Mouse (Mus musculus): ENCODE measurements around the gene Dgat2. TPM values are rescaled to one million over a fixed set of nuclear protein-coding genes. Genes with fewer than 3 reads are reported as not detected.

The Dgat2 gene
- total RNA-seq, 2 experiments from 2014 or later, result 68.3 to 78.0 TPM

DNA sequence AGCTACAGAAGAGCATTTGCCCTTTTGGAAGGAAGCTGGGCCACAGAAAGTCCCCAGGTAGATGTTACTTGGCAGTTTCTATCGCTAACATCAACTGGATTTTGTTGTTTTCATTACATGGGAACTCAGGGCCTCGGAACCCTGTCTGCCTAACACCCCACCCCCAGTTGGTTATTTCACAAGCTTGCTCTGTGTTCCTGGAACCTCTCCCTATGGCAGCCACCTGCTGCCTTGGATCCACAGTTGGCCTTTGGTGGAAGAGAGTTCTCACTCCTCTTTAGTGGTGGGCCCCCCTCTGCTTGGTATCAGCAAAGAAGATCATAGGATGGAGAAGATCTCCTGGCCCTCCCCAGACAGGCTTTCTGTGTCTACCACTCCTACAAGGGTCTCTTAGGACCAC lies 16.3 kb upstream of the Dgat2 start:
- DNase-seq (ENCODE audit: low spot score in 2 of 2), result no peak
- intact Hi-C loops (cut with DNase I), result no loop called here

DNA sequence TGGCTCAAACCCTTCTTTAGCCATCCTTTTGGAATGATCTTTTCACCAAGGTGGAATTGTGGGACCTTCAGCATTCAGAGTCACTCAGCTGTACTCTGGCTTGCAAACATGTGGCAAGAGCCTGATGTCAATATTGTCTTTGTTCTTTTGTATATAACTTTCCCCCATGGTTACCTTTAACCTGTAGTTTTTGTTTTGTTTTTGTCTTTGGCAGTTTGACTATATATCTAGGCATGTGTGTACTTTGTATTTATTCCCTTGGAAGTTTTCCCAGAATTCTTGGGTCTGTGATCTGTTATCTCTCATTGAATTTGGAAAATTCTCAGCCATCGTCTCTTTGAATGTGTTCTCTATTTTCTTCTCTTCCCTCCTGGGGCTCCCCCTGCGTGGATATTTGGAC lies 12.0 kb upstream of the Dgat2 start:
- intact Hi-C loops (cut with DNase I), result no loop called here
- DNase-seq (ENCODE audit: low spot score in 2 of 2), result no peak

DNA sequence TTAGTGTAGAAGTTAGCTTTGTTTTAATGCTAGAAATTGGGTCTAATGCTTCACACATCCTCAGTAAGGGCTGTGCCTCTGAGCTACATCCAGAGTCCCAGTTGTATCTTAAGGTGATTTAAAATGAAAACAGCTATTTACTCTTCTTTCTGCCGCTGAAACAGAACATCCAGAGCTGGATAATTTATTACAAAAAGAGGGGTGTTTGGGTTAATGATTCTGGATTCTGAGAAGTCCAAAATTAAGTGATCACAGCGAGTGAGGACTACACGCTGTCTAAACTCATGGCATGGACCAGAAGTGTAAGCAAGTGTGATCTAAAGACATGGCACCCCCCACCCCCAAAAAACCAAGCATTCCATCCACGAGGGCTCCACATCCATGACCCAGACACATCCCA lies 11.4 kb upstream of the Dgat2 start:
- intact Hi-C loops (cut with DNase I), result no loop called here
- no peak for DNase-seq (ENCODE audit: low spot score in 2 of 2)

DNA sequence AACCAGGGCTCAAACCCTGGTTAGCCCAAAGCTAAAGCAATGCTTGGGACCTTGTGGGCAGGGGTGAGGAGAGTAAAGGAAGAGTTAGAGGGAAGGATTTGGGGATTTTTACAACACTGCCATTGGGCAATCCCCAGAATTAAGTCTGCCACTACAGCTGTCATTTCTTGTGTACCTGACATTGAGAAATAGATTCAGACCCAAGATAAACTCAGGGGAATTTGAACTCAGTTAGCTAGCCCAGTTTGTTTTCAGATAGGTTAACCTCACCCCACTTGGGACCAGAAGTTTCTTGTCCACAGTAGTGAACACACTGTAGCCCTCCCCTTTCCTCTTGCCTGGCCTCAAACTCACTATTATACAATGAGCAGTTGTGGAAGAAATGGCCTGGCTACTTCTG lies 8.9 kb upstream of the Dgat2 start:
- DNase-seq (ENCODE audit: low spot score in 2 of 2), result no peak
- intact Hi-C loops (cut with DNase I), result no loop called here

DNA sequence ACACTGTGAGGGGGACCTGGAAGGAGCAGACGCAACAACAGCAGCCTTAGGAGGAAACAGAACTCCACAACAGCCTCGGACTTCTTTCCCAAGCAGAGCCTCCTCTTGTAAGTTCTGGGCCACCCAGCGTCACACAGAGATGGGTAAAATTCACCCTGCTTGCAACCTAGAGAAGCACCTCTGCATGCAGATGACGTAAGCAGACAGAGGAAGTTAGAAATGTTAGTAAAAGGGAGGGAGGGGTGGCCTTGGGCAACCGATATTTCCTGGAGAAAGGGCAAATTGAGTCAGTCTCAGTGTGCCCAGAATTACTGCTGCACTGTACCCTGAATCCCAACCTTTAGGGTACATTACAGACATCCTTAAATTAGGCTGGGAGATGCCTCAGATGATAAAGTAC lies 7.4 kb upstream of the Dgat2 start:
- DNase-seq (ENCODE audit: low spot score in 2 of 2), result no peak
- intact Hi-C loops (cut with DNase I), result no loop called here

DNA sequence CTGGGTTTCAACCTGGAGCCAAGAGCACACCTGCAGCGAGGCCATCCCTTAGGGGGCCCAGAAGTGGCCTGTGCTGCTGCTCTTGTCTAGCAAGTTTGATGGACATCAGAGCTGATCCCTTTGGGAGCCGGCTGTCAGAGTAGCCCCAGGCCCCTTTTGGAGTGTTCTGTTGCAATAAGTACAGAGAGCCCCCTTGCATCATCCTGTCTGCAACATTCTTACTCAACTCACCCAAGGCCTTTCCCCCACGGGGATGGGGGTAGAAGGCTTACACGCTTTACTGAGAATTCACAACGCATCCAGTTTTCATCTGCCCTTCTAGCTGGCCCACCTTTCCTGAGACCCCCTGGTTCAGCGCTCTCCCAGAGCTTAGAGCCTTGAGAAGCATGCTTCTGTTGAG lies 6.1 kb upstream of the Dgat2 start:
- DNase-seq (ENCODE audit: low spot score in 2 of 2), result no peak
- intact Hi-C loops (cut with DNase I), result no loop called here

DNA sequence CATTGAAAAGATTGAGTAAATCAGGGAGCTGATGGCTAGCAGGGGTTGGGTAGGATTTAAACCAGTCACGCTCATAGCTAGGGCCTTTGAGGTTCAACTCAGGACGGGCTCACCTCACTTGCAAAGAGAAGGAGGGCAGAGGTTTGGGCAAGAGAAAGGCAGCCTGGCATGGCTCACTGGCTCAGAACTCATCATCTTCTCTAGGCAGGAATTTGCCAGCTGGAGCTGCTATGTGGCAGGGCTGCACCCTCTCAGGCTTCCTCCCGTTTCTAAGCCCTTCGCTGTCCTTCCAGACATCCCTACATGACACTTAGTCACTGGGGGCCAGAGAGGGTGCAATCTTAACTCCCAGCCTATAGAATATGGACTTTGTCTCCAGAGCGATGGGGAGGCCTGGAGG lies 4.9 kb upstream of the Dgat2 start:
- DNase-seq (ENCODE audit: low spot score in 2 of 2), result no peak
- intact Hi-C loops (cut with DNase I), result no loop called here

DNA sequence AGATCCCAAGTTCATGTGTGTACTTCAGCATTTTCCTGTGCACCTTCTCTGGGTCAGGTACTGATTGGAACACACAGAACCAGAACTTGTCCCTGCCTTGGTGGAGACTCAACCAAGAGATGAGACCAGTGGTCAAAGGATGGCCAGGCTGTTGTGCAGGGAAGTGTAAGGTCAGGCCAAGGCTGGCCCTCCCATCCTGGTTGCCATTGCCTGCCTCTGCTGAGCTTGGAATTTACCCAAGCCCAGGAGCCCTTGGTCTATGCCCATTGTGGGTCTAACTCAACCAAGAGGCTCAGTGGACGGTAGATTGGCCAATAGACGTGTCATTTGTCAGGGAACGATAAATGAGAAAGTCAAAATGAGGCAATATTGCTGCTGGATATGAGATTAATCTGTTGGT lies 2.9 kb upstream of the Dgat2 start:
- DNase-seq (ENCODE audit: low spot score in 2 of 2), result no peak
- intact Hi-C loops (cut with DNase I), result no loop called here

DNA sequence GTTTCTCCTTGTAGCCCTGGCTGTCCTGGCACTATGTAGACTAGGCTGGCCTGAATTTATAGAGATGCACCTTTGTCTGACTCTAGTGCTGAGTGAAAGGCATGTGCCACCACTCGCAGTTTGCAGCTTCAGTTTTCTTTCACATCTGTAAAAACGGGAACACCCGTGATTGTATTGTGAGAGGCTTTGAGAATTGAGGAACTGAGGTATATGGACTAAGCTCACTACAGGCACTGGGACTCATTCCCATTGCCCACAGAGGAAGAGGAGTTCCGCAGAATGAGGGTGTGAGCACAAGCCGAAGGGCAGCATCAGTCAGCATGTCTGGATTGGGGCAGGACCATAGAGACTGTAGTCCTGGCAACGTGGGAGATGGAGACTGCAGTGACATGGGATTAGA lies 1.2 kb upstream of the Dgat2 start:
- DNase-seq (ENCODE audit: low spot score in 2 of 2), result no peak

DNA sequence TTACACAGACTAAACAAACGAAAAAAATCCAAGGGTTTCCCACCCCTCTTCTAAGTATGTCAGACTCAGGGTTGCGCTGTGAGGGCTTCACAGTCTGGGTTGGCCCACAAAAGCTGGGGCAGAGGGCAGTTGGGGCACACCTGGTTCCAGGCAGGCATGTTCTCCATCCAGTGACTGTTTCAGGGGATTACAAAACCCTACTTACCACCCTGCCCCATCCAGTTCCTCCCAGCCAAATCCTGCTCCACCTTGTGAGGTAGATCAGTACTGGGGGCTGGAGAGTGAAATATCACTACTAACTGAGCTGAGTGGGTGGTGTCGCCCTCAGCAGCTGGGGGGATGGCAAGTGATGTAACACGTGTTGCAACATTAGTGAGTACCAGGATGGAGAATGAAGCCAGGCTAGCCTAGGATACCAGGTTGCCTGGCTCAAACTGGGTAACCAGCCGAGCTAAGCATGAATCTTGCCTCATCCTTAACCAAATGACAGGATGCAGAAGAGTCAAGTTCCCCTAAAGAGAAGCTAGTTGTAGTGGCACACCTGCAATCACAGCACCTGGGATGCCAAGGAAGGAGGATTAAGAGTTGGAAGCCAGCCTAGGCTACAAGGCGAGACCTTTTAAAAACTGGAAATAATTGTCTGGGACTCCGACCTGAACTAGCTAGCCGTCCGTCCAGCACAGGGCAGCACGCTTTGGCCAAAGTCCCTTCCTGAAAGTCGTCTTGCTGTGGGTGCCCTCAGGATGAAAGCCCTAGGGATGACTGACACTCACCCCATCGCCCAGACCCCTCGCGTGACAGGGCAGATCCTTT lies 694 bp downstream of the Dgat2 start:
- intact Hi-C loops (cut with DNase I), result loop anchor here (5.0 kb wide), 1 partner anchor 70 kb away; no protein-coding TSS in a partner anchor
- DNase-seq (ENCODE audit: low spot score in 2 of 2), result peak in 1 of 2 experiments; percentile 50

More for the DNA sequence above, 1.2 kb upstream of the Dgat2 start:
- intact Hi-C loops (cut with DNase I), result loop anchor here (5.0 kb wide), 1 partner anchor 69 kb away; no protein-coding TSS in a partner anchor

DNA sequence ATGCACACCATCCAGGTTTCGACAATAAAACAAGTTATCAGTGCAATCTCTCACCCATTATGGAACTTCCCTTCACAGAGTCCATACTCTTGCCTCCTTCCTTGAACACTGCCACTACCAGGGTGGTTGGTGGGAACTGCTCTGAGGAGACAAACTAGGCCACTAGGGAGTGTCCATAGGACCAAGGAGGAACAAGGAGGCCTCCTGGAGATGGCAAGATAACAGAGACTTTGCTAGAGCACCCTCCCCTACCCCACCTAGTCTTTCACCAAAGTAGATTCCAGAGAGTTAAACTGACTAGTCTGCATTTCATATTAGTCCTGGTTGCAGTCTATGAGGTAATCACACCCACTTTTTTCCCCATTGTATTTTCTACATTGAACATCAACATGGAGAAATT lies 2.4 kb downstream of the Dgat2 start:
- intact Hi-C loops (cut with DNase I), result loop anchor here (5.0 kb wide), 1 partner anchor 72 kb away; no protein-coding TSS in a partner anchor
- DNase-seq (ENCODE audit: low spot score in 2 of 2), result no peak

DNA sequence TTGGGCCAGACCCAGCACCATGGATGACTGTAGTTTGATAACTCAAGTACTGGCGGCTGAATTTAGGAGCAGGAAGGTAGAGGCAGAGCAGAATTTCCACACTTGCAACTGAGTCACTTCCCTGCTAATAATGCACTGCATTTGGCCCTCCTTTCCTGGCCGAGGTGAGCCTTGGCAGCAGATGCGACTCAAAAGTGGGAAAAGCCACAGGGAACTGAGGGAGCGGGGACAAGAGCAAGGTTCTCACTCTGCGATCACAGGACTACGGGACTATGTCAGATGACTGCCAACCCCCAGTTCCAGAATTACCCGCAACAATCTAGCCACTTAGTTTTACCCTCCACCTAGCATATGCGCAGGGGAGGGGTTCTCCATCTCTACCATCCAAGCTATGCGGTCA lies 3.2 kb downstream of the Dgat2 start:
- no peak for DNase-seq (ENCODE audit: low spot score in 2 of 2)
- intact Hi-C loops (cut with DNase I), result no loop called here

DNA sequence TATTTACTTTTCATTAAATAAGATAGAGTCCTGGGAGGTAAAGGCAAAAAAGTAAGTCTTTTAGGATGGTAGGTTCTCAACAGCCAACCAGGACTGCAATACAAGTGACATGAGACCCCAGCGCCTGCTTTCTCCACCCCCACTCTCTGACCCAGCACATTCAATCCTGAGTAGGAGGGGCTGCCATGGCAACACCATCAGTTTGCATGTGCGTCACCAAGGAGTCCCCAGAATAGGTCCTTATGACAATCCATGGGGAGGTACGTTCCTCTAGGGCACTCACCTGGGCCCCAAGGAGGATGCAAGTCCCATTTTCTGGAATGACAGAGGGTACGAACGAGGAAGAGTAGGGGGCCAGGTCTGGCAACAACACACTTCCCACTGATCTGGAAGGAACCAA lies 5.1 kb downstream of the Dgat2 start:
- no peak for DNase-seq (ENCODE audit: low spot score in 2 of 2)
- intact Hi-C loops (cut with DNase I), result no loop called here

DNA sequence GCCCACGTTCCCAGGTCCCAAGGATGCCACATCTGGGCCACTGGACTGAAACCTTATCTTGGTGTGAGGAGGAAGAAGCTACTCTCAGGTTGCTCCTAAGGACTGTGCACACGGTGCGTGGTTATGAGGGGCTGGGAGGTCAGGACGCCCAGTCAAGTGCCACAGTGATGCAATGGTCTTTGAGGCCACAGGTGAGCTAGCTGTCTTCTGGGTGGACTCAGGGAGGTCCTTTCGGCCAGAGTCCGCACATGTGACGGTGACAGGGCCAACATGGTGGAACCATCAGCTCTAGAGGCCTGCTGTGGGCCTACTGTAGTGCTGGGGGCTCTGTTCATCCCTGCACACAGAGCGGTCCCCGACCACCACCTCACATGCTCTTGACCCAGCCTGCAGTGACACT lies 6.9 kb downstream of the Dgat2 start:
- intact Hi-C loops (cut with DNase I), result no loop called here

DNA sequence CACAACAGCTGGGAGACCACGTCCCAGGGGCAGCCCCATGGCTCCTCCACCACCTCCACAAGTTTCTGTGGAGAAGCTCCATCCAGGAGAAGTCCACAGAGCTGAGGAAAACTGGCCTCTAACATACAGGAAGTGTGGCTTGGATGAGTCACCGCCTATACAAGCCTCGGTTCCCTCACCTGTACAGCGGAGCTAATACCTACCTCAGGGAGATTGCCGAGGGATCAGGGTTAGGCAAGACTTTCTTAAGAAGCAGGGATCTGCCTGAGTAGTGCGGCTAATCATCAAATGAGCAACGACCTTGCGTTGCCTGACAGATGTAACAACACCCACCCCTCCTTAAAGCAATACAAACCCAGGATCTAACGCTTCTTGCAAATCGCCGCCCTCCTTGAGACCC lies 7.4 kb downstream of the Dgat2 start:
- DNase-seq (ENCODE audit: low spot score in 2 of 2), result no peak
- intact Hi-C loops (cut with DNase I), result no loop called here

More for the DNA sequence above, 6.9 kb downstream of the Dgat2 start:
- DNase-seq (ENCODE audit: low spot score in 2 of 2), result no peak

DNA sequence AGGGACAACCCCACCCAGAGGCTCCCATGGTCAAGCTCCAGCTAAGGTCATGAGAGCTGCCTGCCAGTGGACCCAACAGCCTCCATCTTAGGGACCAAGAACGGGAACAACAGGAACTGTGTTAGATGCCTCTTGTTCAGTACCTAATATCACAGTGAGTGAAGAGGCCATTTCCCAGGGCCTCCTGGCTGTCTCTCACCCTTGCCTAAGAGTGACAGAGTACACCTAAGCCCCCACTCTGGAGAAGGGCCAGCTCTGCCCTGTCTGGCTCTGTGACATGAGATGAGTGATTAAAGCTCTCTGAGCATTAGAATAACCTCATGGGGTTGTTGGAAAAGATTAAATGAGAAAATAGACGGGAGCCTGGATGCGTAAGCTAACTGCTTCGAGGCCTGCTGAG lies 8.5 kb downstream of the Dgat2 start:
- no peak for DNase-seq (ENCODE audit: low spot score in 2 of 2)
- intact Hi-C loops (cut with DNase I), result no loop called here

DNA sequence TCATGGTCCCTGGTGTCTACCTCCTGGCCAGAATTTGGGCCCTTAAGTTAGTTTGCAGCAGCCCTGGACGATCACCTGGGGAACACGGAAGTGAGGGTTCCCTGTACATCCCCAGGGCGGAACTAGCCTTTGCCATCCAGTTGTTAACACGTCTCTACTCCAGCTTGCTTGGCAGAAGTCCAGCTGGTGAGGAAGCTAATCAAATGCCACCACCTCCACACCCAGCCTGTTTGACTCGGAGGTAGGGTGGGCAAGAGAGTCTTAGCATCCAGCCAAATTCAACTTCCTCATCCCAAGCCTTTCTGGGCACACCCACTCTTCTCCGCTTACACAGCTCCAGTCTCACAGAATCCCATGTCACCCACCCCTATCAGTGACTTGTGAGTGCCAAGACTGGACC lies 9.6 kb downstream of the Dgat2 start:
- DNase-seq (ENCODE audit: low spot score in 2 of 2), result no peak
- intact Hi-C loops (cut with DNase I), result no loop called here

DNA sequence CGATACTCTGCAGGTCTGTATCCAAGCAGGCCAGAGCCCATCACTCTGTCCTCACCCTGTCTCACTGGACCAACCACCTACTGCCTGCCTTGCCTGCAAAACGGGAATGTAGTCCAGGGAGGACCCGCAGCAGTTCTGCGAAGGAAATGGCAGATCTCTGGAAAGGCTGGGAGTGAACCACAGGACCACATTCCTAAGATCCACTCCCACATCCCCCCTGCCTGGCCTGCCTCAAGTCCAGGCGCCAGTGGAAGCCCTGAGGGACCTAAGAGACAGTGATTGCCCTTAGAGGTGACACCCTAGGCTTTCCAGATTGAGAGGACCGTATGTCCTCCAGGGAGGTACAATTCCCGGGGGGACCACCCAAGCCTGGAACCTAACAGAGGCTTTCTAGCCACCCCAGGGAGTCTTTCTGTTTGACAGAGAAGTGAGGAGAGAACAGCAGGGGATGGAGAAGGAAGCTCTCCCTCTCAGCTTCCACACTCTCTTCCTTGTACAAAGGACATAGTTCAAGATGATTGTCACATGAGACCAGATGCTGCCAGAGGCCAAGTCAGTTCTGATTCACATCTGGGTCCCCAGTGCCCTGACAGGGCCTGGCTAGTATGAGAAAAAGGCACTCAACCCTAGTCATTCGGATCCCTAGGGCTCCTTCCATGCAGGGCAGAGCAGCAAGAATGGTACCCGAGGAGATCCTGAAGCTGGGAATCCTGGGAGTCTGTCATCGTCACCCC lies 10.6 kb downstream of the Dgat2 start:
- intact Hi-C loops (cut with DNase I), result no loop called here
- DNase-seq (ENCODE audit: low spot score in 2 of 2), result no peak

DNA sequence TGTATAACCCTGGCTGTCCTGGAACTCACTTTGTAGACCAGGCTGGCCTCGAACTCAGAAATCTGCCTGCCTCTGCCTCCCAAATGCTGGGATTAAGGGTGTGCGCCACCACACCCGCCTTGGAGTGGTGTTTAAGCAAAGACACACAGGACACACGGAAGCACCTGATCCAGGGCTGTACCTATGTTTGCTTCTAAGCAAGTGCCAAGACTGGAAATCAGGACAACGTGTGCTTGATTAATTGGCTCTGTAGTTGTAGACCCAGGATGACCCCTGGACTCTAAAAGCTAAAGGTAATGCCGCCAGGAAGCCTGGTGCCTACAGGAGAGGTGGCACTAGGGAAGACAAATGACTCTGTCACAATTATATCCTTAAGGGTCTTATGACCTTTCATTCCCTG lies 12.0 kb downstream of the Dgat2 start:
- intact Hi-C loops (cut with DNase I), result no loop called here
- DNase-seq (ENCODE audit: low spot score in 2 of 2), result no peak

DNA sequence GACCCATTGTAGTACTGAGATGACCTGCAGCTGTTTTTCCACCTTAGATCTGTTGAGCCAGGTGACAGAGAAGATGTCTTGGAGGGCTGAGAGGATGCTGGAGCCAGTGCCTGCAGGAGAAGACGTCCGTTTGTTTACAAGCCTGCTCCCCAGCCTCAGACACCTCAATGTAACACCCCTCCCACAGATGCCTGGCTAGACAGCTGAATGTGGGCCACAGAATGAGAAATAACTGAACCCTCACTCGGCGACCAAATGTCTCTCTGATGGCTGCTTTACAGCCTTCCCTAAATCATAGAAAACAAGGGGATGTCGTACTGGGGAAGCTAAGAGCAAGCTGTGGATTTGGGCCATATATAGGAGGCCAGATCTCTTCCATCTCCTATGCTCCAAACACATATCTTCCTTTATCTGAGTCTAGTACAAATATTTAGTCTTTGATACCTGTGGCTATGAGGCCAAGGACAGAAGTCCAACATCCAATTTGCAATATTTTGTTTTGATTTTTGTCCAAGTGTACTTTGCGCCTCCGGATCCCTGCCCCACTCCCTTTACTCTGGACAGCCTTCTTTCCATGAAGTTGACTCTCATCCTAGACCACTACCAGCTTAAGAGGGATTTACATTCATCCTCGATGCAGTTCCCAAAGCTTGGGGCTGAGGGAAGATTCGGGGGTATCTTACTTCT lies 12.7 kb downstream of the Dgat2 start:
- intact Hi-C loops (cut with DNase I), result loop anchor here (5.0 kb wide), 1 partner anchor 82 kb away; no protein-coding TSS in a partner anchor
- no peak for DNase-seq (ENCODE audit: low spot score in 2 of 2)
